Mouse (Mus musculus): ENCODE measurements around the gene Inpp4b.
A peak's percentile ranks its signal among the peaks of the same experiment; 100 is the strongest.

Inpp4b gene

GRCm38 (mm10) chr8:81742588-81742987, 400.2 kb downstream of the Inpp4b start:
- no peak for DNase-seq

- no peak for DNase-seq
These were observed 400.7 kb downstream of the Inpp4b start for GRCm38 (mm10) chr8:81743040-81743439.

GRCm38 (mm10) chr8:81745439-81745838, 403.1 kb downstream of the Inpp4b start:
- DNase-seq = no peak

GRCm38 (mm10) chr8:81751159-81751558, 408.8 kb downstream of the Inpp4b start:
- DNase-seq = no peak

GRCm38 (mm10) chr8:81756663-81757062, 414.3 kb downstream of the Inpp4b start:
- DNase-seq = peak; percentile 20

- no peak for DNase-seq
These were observed 415.3 kb downstream of the Inpp4b start for GRCm38 (mm10) chr8:81757580-81758144.

GRCm38 (mm10) chr8:81761466-81761865, 419.1 kb downstream of the Inpp4b start:
- no peak for DNase-seq

GRCm38 (mm10) chr8:81766033-81766432, 423.7 kb downstream of the Inpp4b start:
- no peak for DNase-seq

- peak; percentile 63 for DNase-seq
These were observed 425.3 kb downstream of the Inpp4b start for GRCm38 (mm10) chr8:81767411-81768312.

- DNase-seq = no peak
These were observed 425.9 kb downstream of the Inpp4b start for GRCm38 (mm10) chr8:81768313-81768675.

GRCm38 (mm10) chr8:81768731-81769445, 426.5 kb downstream of the Inpp4b start:
- DNase-seq = no peak

- no peak for DNase-seq
These were observed 428.4 kb downstream of the Inpp4b start for GRCm38 (mm10) chr8:81770603-81771276.

- no peak for DNase-seq
These were observed 430.5 kb downstream of the Inpp4b start for GRCm38 (mm10) chr8:81772855-81773254.

GRCm38 (mm10) chr8:81773305-81773965, 431.1 kb downstream of the Inpp4b start:
- no peak for DNase-seq

- DNase-seq = no peak
These were observed 431.7 kb downstream of the Inpp4b start for GRCm38 (mm10) chr8:81774010-81774409.

GRCm38 (mm10) chr8:81774454-81774853, 432.1 kb downstream of the Inpp4b start:
- no peak for DNase-seq

- DNase-seq = no peak
These were observed 434.3 kb downstream of the Inpp4b start for GRCm38 (mm10) chr8:81776516-81777237.

- no peak for DNase-seq
These were observed 435.3 kb downstream of the Inpp4b start for GRCm38 (mm10) chr8:81777704-81778103.

- DNase-seq = no peak
These were observed 437.1 kb downstream of the Inpp4b start for GRCm38 (mm10) chr8:81779440-81779839.

GRCm38 (mm10) chr8:81780166-81780565, 437.8 kb downstream of the Inpp4b start:
- DNase-seq = no peak

- no peak for DNase-seq
These were observed 438.7 kb downstream of the Inpp4b start for GRCm38 (mm10) chr8:81780921-81781675.
